Mouse (Mus musculus): Measurements from ENCODE around the gene Gpr25. TPM values are rescaled to one million over a fixed set of nuclear protein-coding genes. Genes with fewer than 3 reads are reported as not detected.

The Gpr25 gene
- polyA plus RNA-seq (2012; rRNA removed; ENCODE audit: low replicate concordance): 0.26 and 1.9 TPM in 2 replicates

GRCm38 (mm10) chr1:136260635-136261238, at the start of gene Gpr25:
TSS of gene Gpr25 (minus strand) at chr1:136260873.

GRCm38 (mm10) chr1:136233892-136234594, 26.6 kb downstream of the Gpr25 start, which contains the start of gene Inava:
TSS of gene Inava (minus strand) at chr1:136234264.

GRCm38 (mm10) chr1:136212803-136213202, 47.9 kb downstream of the Gpr25 start, which contains the start of gene Mroh3:
TSS of gene Mroh3 (minus strand) at chr1:136212828.

Other genes with a start within 250 kb of the Gpr25 start
- gene Ascl5, start 210.1 kb downstream of the Gpr25 start, polyA plus RNA-seq (2012; rRNA removed; ENCODE audit: low replicate concordance): not detected in 2 replicates
- 0.96 and 107 TPM in 2 replicates for gene Cacna1s, start 208.1 kb downstream of the Gpr25 start, polyA plus RNA-seq (2012; rRNA removed; ENCODE audit: low replicate concordance)
- gene Kif21b, start 129.5 kb downstream of the Gpr25 start, polyA plus RNA-seq (2012; rRNA removed; ENCODE audit: low replicate concordance): 31.1 and 60.4 TPM in 2 replicates
- gene Mroh3, start 48.0 kb downstream of the Gpr25 start, polyA plus RNA-seq (2012; rRNA removed; ENCODE audit: low replicate concordance): not detected in 2 replicates
- 3.4 and 4.7 TPM in 2 replicates for gene Inava, start 26.6 kb downstream of the Gpr25 start, polyA plus RNA-seq (2012; rRNA removed; ENCODE audit: low replicate concordance)
- 6.6 and 18.3 TPM in 2 replicates for gene Camsap2, start 85.2 kb upstream of the Gpr25 start, polyA plus RNA-seq (2012; rRNA removed; ENCODE audit: low replicate concordance)
- gene Ddx59, start 154.4 kb upstream of the Gpr25 start, polyA plus RNA-seq (2012; rRNA removed; ENCODE audit: low replicate concordance): 2.2 and 4.7 TPM in 2 replicates
- 0.12 and 0.27 TPM in 2 replicates for gene Kif14, start 205.5 kb upstream of the Gpr25 start, polyA plus RNA-seq (2012; rRNA removed; ENCODE audit: low replicate concordance)

Measured in mammary gland, adult 2 months (tissue).